Mouse (Mus musculus): ENCODE data around the gene Olfr99. TPM values are rescaled to one million over a fixed set of nuclear protein-coding genes. Genes with fewer than 3 reads are reported as not detected.
"Not testable (repeated sequence)": the region's sequence is repeated elsewhere in the genome, so short reads cannot be mapped to it uniquely, and the experiment has no call there.

Gene Olfr99
- polyA plus RNA-seq, 1 experiment from 2014 or later, result not detected

DNA sequence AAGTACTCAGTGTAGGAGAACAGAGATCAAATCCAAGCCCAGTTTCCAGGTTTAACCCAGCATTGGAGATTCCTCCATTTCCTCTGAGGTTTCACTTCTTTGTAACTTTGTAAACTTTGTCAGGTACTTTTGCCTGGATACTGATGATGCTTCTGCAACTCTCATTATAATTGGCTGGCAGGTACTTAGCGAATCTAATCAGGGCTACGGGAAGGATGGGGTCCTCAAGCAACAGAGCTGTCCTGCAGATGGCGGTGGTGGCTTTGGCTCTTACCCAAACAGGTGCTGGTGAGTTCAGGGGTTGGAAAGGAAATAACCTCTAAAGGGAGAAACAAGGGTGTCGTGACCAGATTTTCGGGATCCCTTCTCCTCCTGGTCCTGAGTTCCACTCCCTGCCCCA is 36.5 kb downstream of the Olfr99 start:
- H3K4me1 ChIP-seq, result no peaks in the 10 kb centered on the region
- H3K4me3 ChIP-seq, result no peak overlapping the region
- no peaks in the 10 kb centered on the region for H3K27me3 ChIP-seq (ENCODE audit: poor library complexity, severe bottlenecking)
- no peaks in the 10 kb centered on the region for H3K9me3 ChIP-seq
- DNase-seq (ENCODE audit: extremely low spot score, low spot score), result no peak
- 32% methylated on average over 5 of the region's 5 CpGs for WGBS
- H3K27ac ChIP-seq, result no peak overlapping the region
- H3K36me3 ChIP-seq (replicated peaks), result no peaks in the 10 kb centered on the region

DNA sequence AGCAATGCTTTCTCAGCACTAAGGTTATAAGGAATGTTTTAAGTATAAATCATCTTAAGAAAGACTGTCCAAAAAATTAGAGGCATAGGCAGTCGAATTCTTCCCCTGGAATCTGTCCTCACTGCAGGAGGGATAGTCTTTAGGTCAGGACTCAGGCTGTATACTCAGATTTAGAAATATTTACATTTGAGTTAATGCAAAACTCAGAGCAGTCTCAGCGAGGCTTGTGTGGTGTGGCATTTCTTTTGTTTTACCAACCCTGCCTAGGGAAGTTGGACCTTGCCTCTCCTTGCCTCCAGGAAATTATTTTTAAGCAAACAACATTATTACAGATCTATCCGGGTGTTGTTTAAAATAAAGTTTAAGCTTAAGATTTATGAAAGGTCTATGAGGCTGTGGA is 41.1 kb downstream of the Olfr99 start:
- WGBS, result 55% methylated on average over 3 of the region's 3 CpGs
- H3K9me3 ChIP-seq, result peaks cover 7% of the 10 kb centered on the region; the same call in 1 of the 2 replicates
- no peaks in the 10 kb centered on the region for H3K27me3 ChIP-seq (ENCODE audit: poor library complexity, severe bottlenecking)
- H3K27ac ChIP-seq, result no peak overlapping the region
- H3K36me3 ChIP-seq (replicated peaks), result no peaks in the 10 kb centered on the region
- DNase-seq (ENCODE audit: extremely low spot score, low spot score), result no peak
- H3K4me3 ChIP-seq, result no peak overlapping the region
- no peaks in the 10 kb centered on the region for H3K4me1 ChIP-seq

DNA sequence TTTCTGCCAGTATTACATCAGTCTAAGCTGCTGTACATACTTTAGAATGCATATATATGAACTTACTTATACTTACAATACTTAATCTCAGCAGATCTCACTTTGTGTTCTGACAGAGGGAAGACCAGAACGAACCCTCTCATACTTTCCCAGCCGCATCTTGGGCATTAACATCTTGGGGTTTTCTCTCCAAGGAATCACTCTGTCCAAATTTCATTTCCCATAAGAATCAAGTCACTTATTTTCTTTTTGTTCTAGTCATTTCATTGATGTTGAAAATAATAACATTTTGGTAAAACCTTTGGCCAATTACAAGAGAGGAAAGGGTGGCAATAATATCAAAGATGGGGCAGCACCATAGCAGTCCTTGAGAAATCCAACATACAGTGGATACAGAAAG is 46.0 kb downstream of the Olfr99 start, which contains the start of gene Olfr97:
Gene Olfr97 (minus strand): TSS at position 101 of the 400 bp plus-strand sequence.
- not testable (repeated sequence) for H3K27ac ChIP-seq; H3K4me1 ChIP-seq; H3K27me3 ChIP-seq (ENCODE audit: poor library complexity, severe bottlenecking); H3K36me3 ChIP-seq (replicated peaks); DNase-seq (ENCODE audit: extremely low spot score, low spot score); H3K4me3 ChIP-seq; H3K9me3 ChIP-seq
- WGBS, result 90% methylated on average over 2 of the region's 2 CpGs

Other genes with a start within 250 kb of the Olfr99 start
- gene Gabbr1, start 237.5 kb downstream of the Olfr99 start, polyA plus RNA-seq (2016; fragmentation: Nextera tagmentation; extraction: Ambion mirVana), result 8.0 and 8.4 TPM in 2 replicates
- not detected in 2 replicates for gene Olfr90, start 195.0 kb downstream of the Olfr99 start, polyA plus RNA-seq (2016; fragmentation: Nextera tagmentation; extraction: Ambion mirVana)
- gene Olfr91, start 185.2 kb downstream of the Olfr99 start, polyA plus RNA-seq (2016; fragmentation: Nextera tagmentation; extraction: Ambion mirVana), result 0.15 TPM in 1 of 2 replicates, not detected in the other
- gene Olfr92, start 163.4 kb downstream of the Olfr99 start, polyA plus RNA-seq (2016; fragmentation: Nextera tagmentation; extraction: Ambion mirVana), result not detected in 2 replicates
- gene Olfr93, start 122.0 kb downstream of the Olfr99 start, polyA plus RNA-seq (2016; fragmentation: Nextera tagmentation; extraction: Ambion mirVana), result not detected in 2 replicates
- gene Ubd, start 89.6 kb downstream of the Olfr99 start, polyA plus RNA-seq (2016; fragmentation: Nextera tagmentation; extraction: Ambion mirVana), result not detected in 2 replicates
- gene Olfr94, start 82.5 kb downstream of the Olfr99 start, polyA plus RNA-seq (2016; fragmentation: Nextera tagmentation; extraction: Ambion mirVana), result not detected in 2 replicates
- gene Olfr95, start 70.3 kb downstream of the Olfr99 start, polyA plus RNA-seq (2016; fragmentation: Nextera tagmentation; extraction: Ambion mirVana), result not detected in 2 replicates
- not detected in 2 replicates for gene Olfr96, start 63.3 kb downstream of the Olfr99 start, polyA plus RNA-seq (2016; fragmentation: Nextera tagmentation; extraction: Ambion mirVana)
- not detected in 2 replicates for gene Olfr97, start 46.1 kb downstream of the Olfr99 start, polyA plus RNA-seq (2016; fragmentation: Nextera tagmentation; extraction: Ambion mirVana)
- not detected in 2 replicates for gene Olfr98, start 19.7 kb downstream of the Olfr99 start, polyA plus RNA-seq (2016; fragmentation: Nextera tagmentation; extraction: Ambion mirVana)
- 1.9 and 2.6 TPM in 2 replicates for gene H2-M3, start 13.2 kb downstream of the Olfr99 start, polyA plus RNA-seq (2016; fragmentation: Nextera tagmentation; extraction: Ambion mirVana)
- gene Olfr101, start 20.9 kb upstream of the Olfr99 start, polyA plus RNA-seq (2016; fragmentation: Nextera tagmentation; extraction: Ambion mirVana), result not detected in 2 replicates
- gene Olfr102, start 33.6 kb upstream of the Olfr99 start, polyA plus RNA-seq (2016; fragmentation: Nextera tagmentation; extraction: Ambion mirVana), result not detected in 2 replicates
- gene Olfr103, start 56.2 kb upstream of the Olfr99 start, polyA plus RNA-seq (2016; fragmentation: Nextera tagmentation; extraction: Ambion mirVana), result not detected in 2 replicates
- not detected in 2 replicates for gene Olfr104-ps, start 76.1 kb upstream of the Olfr99 start, polyA plus RNA-seq (2016; fragmentation: Nextera tagmentation; extraction: Ambion mirVana)
- not detected in 2 replicates for gene Olfr105-ps, start 95.6 kb upstream of the Olfr99 start, polyA plus RNA-seq (2016; fragmentation: Nextera tagmentation; extraction: Ambion mirVana)
- not detected in 2 replicates for gene Olfr106-ps, start 106.9 kb upstream of the Olfr99 start, polyA plus RNA-seq (2016; fragmentation: Nextera tagmentation; extraction: Ambion mirVana)
- not detected in 2 replicates for gene Olfr107, start 115.8 kb upstream of the Olfr99 start, polyA plus RNA-seq (2016; fragmentation: Nextera tagmentation; extraction: Ambion mirVana)
- not detected in 2 replicates for gene Olfr108, start 162.0 kb upstream of the Olfr99 start, polyA plus RNA-seq (2016; fragmentation: Nextera tagmentation; extraction: Ambion mirVana)
- not detected in 2 replicates for gene Olfr109, start 175.5 kb upstream of the Olfr99 start, polyA plus RNA-seq (2016; fragmentation: Nextera tagmentation; extraction: Ambion mirVana)
- not detected in 2 replicates for gene H2-M2, start 200.1 kb upstream of the Olfr99 start, polyA plus RNA-seq (2016; fragmentation: Nextera tagmentation; extraction: Ambion mirVana)
- gene Olfr110, start 209.0 kb upstream of the Olfr99 start, polyA plus RNA-seq (2016; fragmentation: Nextera tagmentation; extraction: Ambion mirVana), result not detected in 2 replicates
- gene Olfr111, start 224.6 kb upstream of the Olfr99 start, polyA plus RNA-seq (2016; fragmentation: Nextera tagmentation; extraction: Ambion mirVana), result not detected in 2 replicates

Data from forebrain, embryonic 10.5 days (tissue).